Mouse (Mus musculus) liver, adult (tissue): ENCODE results near the gene Gfer.

Experiments used
- GATA4 ChIP-seq: IDR thresholded peaks from 2 replicates; pipeline ENCODE4 v1.6.1; 2014; ENCODE audit warnings: mild to moderate bottlenecking, low read length; ENCODE audit not compliant: insufficient replicate concordance

The Gfer gene

DNA sequence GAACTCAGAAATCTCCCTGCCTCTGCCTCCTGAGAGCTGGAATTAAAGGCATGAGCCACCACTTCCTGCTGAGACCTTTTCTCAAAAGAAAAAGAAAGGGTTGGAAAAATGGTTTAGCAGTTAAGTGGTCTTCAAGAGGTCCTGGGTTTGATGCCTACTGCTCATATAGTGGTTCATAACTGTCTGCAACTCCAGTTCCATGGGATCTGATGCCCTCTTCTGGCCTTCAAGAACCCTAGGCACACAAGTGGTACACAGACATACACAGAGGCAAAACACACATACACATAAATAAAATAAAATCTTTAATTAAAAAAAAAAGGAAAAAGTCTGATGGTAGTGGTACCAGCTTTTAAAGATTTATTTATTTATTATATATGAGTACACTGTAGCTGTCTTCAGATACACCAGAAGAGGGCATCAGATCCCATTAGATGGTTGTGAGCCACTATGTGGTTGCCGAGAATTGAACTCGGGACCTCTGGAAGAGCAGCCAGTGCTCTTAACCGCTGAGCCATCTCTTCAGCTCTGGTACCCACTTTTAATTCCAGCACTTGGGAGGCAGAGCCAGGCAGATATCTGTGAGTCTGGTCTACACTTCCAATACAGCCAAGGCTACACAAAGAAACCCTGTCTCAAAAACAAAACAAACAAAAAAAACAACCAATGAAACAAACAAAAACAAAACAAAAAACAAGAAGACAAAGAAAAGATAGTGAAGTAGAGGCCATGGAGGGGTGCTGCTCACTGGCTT is 29.9 kb upstream of the Gfer start:
- no peak for TF ChIP-seq GATA4

DNA sequence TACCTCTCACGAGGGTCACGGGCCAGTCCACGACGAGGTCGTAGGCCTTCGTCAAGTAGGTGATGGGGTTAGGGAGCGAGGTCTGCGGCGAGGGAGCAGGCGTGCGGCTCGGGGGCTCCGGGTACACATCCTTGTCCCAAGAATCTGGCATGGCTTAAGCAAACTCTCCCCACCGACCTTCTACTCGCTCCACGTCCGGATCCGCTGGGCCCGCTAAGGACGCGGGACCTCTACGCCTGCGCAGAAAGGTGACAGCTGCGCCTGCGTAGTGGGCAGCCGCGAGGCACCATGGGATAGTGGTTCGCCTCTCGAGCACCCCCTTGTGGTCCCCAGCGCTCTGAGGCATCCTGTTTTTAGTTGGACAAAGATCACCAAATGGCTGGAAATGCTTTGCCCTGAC is 28.2 kb upstream of the Gfer start, which contains the start of gene Ndufb10:
TSS of gene Ndufb10 (minus strand) at position 295 of the 400 bp plus-strand sequence.
- no peak for TF ChIP-seq GATA4

DNA sequence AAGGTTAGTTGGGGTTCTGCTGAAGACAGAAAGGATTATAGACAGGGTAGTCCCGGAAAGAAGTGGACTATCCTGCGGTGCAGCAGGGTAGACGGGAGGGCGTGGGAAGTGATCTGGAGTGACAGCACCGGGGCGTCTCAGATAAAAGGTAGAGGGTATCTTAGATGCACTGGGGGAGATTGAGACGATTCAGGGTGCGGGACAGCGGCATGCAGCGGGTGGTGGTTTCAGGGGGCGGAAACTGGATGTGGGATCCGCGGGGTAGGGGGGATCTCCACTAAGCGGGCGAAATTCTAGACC is 27.9 kb upstream of the Gfer start:
- TF ChIP-seq GATA4, result no peak

DNA sequence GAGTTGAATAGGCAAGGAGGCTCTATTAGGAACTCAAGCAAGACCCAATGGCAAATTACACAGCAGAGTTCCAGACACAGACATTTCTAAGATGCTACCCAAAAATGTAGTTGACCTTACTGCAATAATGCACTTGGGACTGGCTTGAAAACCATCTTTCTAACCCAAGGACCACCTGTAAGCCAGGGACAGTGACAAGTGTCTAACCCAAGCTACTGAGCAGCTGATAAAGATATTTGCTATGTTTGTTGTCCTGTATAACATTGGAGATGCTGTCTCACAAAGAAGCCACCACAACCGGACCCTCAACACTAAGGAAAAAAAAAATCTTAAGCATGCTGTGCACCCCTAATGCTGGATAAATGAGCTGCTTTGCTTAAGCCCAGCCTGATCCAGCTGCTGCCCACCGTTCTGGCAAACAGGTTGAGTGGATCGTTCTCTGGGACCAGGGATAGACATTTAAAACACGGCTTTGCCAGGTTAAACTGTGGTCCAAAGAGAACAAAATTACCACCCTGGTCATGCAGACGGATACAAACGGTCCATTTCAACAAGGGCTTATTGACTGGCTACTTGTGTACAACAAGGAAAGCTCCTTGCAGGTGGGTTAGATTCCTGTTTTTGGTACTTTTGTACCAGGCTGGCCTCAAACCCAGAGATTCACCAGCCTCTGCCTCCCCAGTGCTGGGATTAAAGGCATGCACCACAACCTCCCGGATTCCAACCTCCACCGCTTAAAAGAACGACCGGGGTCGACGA is 27.3 kb upstream of the Gfer start:
- TF ChIP-seq GATA4, result no peak

DNA sequence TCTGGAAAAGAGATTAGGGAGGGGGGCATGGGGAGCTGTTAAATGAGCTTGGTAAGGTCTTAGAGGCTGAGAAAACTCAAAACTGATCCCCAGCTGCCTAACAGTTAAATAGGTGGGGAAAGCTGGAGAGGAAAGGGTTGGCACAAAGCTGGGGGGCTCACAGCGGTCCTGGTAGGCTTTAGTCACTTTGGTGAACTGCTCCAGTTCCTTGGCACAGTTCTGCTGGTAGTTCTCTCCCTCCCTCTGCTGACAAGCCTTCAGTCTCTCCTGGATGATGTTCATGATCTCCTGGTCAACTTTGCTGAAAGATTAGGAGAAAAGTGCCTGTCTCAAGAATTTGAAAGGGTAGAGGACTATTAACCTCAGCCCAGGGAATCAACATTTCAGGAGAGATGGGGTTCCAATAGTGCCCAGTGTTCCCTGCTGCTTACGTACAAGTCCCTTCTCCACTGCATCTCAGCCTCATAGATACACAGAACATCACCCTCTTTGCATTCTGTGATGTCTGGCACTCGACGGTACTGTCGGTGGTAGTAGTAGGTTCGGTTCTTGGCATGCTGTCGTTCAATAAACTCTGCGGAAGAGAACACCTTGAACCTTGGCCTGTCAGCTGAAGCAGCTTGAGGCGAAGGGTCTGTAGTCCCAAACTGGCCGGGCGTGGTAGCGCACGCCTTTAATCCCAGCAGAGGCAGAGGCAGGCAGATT is 26.4 kb upstream of the Gfer start:
- no peak for TF ChIP-seq GATA4

DNA sequence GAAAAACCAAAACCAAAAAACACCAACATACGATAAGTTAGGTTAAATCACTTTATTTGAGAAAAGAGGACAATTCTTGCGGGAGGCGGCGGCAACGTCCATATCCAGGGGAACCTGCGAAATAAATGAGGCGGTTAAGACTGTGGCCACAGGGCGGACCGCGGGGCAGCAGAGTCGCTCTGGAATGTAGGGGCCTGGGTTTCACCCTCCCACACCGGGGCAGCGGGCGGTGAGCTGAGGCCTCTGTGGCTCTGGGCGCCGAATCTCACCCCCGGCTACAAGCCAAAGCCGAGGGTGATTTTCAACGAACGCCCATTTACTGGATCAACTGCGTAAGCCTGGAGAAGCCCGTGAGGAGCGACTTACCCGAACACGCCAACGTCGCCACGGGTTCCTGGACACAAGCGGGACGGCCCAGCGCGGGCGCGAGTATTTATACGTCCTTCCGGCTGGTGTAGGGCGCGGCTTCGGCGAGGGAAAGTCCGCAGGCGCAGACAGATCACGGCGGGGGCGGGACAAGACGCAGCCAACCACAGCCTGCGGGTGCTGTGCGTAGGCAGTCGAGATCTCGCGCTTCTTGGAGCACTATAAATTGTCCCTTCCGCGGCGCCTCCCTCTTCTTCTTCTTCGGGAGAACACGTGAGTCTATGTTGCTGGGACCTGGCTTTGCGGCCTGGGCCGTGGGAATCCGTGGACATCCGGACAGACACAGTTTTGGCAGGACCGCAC is 23.7 kb upstream of the Gfer start:
- TF ChIP-seq GATA4, result no peak

DNA sequence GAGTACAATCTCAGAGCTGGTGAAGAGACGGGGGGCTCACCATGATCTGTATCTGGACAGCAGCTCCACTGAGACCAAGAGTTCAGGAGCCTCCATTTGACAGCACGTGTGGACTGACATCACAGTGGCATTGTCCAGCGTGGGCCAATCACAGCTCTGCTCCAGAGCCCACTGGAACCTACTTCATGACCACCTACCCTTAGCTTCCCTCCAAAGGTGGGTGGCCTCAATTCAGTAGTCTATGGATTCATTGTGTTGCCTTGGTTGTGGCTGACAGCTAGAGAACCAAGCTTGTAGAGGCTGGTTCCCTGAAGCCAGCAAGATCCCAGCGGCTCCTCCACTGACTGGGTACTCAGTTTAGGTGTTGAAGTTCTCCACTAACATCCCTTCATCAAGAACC is 22.0 kb upstream of the Gfer start, which contains the start of the genes Rnf151 and Rps2:
TSS of gene Rnf151 (minus strand) at position 121 of the 400 bp plus-strand sequence.
TSS of gene Rps2 (plus strand) at position 174 of the 400 bp plus-strand sequence.
- TF ChIP-seq GATA4, result no peak

DNA sequence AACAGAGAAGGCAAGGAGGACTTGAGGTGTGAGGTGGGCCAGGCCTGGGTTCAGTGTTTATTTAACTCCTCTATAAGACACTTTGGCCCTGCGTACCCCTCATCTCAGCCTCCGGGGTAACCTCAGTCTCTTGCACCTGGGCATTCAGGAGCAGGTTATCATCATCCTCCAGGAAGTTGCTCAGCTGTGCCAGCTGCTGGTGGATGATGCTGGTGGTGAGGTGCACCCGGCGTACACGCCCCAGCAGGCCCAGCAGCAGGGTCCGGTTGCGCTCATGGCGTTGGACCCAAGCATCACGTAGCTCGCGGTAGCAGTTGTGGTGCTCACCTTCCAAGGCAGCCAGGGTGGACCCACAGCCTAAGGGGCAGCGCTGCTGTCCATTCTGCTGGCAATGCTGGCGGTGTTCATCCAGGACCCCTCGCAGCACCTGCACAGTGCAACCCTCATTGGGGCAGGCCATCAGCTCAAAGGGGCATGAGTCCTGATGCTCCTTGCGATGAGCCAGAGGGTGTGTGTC is 20.3 kb upstream of the Gfer start:
- TF ChIP-seq GATA4, result no peak

DNA sequence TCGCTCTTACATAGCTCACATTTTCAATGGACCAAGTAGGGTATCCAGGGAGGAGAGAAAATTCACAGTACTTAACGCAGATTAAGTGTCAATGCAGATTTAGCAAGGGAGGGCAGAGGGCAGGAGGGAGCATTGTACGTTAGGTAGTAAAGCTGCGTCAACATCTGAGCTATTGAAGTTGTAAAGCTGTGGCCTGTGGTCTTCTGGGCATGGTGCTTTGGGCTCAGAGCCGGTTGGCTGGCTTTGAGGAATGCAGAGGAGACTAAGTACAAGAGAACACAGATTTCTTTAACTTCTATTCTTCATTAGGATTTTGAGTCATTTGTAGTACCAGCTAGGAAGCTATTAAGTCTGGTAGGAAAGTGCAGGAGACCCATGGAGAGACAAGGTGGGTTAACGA is 19.6 kb upstream of the Gfer start:
- TF ChIP-seq GATA4, result no peak

DNA sequence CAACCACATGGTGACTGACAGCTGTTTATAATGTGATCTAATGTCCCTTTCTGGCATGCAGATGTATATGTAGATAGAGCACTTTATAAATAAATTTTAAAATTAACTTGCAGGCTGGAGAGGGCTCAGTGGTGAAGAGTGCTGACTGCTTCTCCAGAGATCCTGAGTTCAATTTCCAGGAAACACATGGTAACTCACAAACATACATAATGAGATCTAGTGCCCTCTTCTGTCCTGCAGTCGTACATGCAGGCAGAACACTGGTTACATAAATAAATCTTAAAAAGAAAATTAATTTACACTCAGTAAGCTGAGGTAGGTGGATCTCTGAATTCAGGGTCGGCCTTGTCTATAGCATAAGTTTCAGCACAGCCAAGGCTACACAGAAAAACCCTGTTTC is 12.7 kb upstream of the Gfer start:
- TF ChIP-seq GATA4, result no peak

DNA sequence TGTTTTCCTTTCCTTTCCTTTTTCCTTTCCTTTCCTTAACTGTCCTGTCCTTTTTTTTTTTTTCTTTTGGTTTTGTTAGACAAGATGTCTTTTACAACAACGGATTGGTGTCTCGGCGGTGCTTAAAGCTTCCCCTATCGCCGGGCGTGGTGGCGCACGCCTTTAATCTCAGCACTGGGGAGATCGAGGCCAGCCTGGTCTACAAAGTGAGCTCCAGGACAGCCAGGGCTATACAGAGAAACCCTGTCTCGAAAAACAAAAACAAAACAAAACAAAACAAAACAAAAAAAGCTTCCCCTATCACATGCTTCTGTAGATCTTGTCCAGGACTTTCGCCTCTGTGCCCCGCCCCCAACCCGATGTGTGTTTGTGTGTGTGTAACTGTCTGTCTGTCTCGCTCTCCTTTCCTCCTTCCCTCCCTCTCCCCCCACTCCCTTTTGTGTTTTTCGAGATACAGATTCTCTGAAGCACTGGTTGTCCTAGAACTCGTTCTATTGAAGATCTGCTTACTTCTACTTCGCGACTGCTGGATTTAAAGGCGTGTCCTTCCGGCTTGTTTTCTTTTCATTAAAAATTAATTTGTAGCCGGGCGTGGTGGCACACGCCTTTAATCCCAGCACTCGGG is 12.0 kb upstream of the Gfer start:
- TF ChIP-seq GATA4, result no peak

DNA sequence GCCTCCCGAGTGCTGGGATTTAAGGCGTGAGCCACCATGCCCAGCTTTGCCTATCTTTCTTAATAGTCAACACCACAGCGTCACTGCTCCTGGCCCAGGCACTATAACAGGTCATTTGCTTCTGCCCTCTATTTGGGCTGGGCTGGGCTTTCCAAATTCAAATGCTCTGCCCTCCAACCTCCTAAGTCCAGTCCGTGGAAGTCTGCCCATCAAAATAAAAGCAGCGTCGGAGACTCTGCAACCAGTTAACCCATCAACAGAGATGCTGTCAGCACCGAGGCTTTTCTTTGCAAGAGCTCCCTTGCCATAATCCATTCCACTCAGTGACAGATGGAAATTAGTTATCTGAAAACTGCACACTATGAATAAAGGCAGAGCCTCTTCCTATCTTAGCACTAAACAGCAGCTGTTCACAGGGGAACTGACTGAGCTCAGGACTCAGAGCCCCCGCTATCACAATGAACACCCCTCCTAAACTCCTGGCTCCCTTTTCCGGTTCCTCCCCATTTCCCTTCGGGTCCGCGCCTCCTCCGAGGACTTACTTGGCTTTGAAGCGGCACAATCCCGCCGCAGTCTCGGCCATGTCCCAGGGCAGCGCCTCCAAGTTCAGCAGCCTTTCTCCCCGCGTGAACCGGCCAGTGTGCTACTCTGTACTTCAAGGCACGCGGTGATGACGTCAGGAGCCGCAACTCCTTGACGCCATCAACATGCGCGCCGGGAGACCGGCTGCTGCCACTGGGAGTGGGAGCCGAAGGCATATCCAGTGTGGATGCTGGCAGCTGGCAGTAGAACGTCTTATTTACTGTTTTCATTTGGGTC is 11.2 kb upstream of the Gfer start, which contains the start of gene Tbl3:
TSS of gene Tbl3 (minus strand) at position 679 of the 819 bp plus-strand sequence.
- TF ChIP-seq GATA4, result peak; percentile 11; the same call in 1 of the 2 replicates

DNA sequence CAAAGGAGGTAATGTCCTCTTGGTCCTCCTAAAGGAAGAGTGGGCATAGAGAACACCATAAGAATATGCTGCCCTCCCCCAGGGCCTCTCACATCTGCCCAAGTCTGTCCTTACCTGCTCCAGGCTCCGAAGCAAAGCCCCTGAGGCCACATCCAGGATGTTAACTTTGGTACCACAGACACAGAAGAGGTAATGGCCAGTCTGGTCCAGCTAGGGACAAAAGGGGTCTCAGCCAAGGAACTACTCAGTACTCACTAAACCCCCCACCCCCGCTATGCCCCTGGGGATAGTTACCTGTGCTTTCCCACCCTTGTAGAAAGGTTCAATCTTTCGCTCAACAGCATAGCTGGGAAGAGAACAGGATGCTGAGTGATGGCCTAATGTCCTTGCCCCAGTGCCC is 9.9 kb upstream of the Gfer start:
- no peak for TF ChIP-seq GATA4

DNA sequence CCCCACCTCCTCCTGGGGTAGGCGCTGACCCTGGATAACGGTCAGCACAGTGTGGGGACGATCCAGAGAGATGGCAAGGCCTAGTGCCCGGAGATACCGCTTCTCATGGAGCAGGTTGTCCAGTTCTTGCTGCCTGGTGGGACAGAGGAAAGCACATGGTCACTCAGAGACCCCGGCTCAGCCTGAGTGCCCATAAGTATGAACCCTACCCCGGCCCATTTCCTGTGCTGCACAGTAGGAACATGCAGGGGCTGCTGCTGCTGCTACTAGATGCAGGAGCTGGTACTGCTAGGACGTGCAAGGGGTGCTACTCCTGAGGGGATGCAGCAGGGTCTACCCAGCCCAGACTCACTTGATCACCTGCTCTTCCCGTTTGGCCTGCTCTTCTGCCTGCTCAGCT is 5.3 kb upstream of the Gfer start:
- no peak for TF ChIP-seq GATA4
